Mouse (Mus musculus) myocyte (in vitro differentiated cells): ENCODE data around the gene Cyct.

Experiments
- CEBPB ChIP-seq: IDR thresholded peaks from 2 replicates; pipeline ENCODE4 v1.6.1; 2011; ENCODE audit warnings: mild to moderate bottlenecking, moderate library complexity; ENCODE audit not compliant: poor library complexity, insufficient read depth, severe bottlenecking
- E2F4 ChIP-seq: IDR thresholded peaks from one replicate; pipeline ENCODE4 v1.6.1; 2011; ENCODE audit warnings: mild to moderate bottlenecking, control low read depth, moderate library complexity; ENCODE audit not compliant: insufficient read depth
- MAX ChIP-seq: IDR thresholded peaks from one replicate; pipeline ENCODE4 v1.6.1; 2011; ENCODE audit warnings: low read depth, mild to moderate bottlenecking, control low read depth
- MYOD1 ChIP-seq, 3 experiments: IDR thresholded peaks; one replicate each; pipeline ENCODE4 v1.6.1; 2011; ENCODE audit warnings: control low read depth in 2 of 3, low read depth in 2 of 3, mild to moderate bottlenecking in 2 of 3, moderate library complexity in 1 of 3; ENCODE audit not compliant: insufficient read length in 2 of 3, control insufficient read depth in 1 of 3
- MYOG ChIP-seq, 3 experiments: IDR thresholded peaks; one replicate each; pipeline ENCODE4 v1.6.1; 2011; ENCODE audit warnings: control low read depth in 2 of 3, low read depth in 2 of 3, mild to moderate bottlenecking in 2 of 3; ENCODE audit not compliant: insufficient read length in 2 of 3, control insufficient read depth in 1 of 3, insufficient read depth in 1 of 3
- POLR2A ChIP-seq: IDR thresholded peaks from one replicate; pipeline ENCODE4 v1.6.1; 2011; ENCODE audit warnings: low read depth, mild to moderate bottlenecking, control low read depth, moderate library complexity; ENCODE audit not compliant: insufficient read length
- POLR2AphosphoS2 ChIP-seq: IDR thresholded peaks from one replicate; pipeline ENCODE4 v1.6.1; 2011; ENCODE audit warnings: low read depth, control low read depth; ENCODE audit not compliant: insufficient read length
- REST ChIP-seq: IDR thresholded peaks from one replicate; pipeline ENCODE4 v1.6.1; 2011; ENCODE audit warnings: mild to moderate bottlenecking, control low read depth, moderate library complexity; ENCODE audit not compliant: insufficient read depth, insufficient read length
- SRF ChIP-seq: IDR thresholded peaks from one replicate; pipeline ENCODE4 v1.6.1; 2011; ENCODE audit warnings: low read depth; ENCODE audit not compliant: control insufficient read depth, insufficient read length
- TCF12 ChIP-seq: IDR thresholded peaks from one replicate; pipeline ENCODE4 v1.6.1; 2011; ENCODE audit warnings: mild to moderate bottlenecking, control low read depth; ENCODE audit not compliant: poor library complexity, insufficient read depth, severe bottlenecking
- TCF3 ChIP-seq: IDR thresholded peaks from one replicate; pipeline ENCODE4 v1.6.1; 2011; ENCODE audit warnings: low read depth, control low read depth; ENCODE audit not compliant: insufficient read length
- USF1 ChIP-seq: IDR thresholded peaks from one replicate; pipeline ENCODE4 v1.6.1; 2011; ENCODE audit warnings: low read depth, mild to moderate bottlenecking, control low read depth, moderate library complexity

- TF ChIP-seq MAX (no peak), E2F4 (no peak), POLR2AphosphoS2 (no peak), POLR2A (no peak), USF1 (no peak), TCF12 (no peak), CEBPB (no peak), MYOD1 (IDR thresholded peaks at IDR 0.05; ENCODE audit: control insufficient read depth in 1 of 3, insufficient read length in 2 of 3, low read depth in 2 of 3) (no peak), TCF3 (no peak), MYOG (IDR thresholded peaks at IDR 0.05; ENCODE audit: control insufficient read depth in 1 of 3, insufficient read depth in 1 of 3, insufficient read length in 2 of 3, low read depth in 2 of 3) (no peak), SRF (no peak), REST (no peak)
These were observed 14.4 kb upstream of the Cyct start for GRCm38 (mm10) chr2:76374544-76375206.
